Mouse (Mus musculus): ENCODE measurements around the gene Eif2ak1.

DNA sequence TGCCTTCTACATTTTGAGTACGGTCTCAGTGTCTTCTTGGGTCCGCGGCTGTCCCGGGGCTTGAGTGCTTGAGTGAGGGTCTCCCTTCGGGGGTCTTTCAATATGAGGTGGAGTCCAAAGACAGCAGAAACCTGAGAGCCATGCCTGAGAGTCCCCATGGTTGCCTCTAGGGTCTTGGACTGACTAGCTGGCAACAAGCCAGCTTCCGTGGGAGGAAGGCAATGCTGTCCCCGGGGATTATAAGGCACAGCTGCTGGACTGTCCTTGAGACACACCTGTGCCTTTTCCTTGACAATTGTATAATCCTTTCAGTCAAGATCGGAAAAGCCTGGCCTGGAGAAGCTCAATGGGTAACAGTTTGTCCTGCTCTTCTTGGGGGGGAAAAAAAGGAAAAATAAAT is 35.6 kb upstream of the Eif2ak1 start:
- TF ChIP-seq KAT2A (IDR thresholded peaks at IDR 0.05; ENCODE audit: insufficient replicate concordance, low read length) (no peak), TCF12 (IDR thresholded peaks at IDR 0.05; ENCODE audit: low read depth, low read length) (no peak), USF1 (IDR thresholded peaks at IDR 0.05; ENCODE audit: low read depth, low read length) (no peak), ZNF384 (IDR thresholded peaks at IDR 0.05; ENCODE audit: low read depth, low read length) (no peak), TBP (conservative IDR thresholded peaks at IDR 0.05; ENCODE audit: low read depth, low read length) (no peak), POLR2A (IDR thresholded peaks at IDR 0.05; ENCODE audit: low read depth, low read length) (no peak), MAX (IDR thresholded peaks at IDR 0.05; ENCODE audit: low read length) (no peak), EP300 (IDR thresholded peaks at IDR 0.05; ENCODE audit: low read length) (no peak), BHLHE40 (IDR thresholded peaks at IDR 0.05; ENCODE audit: low read depth, low read length) (no peak), CHD1 (IDR thresholded peaks at IDR 0.05; ENCODE audit: low read depth, low read length) (no peak), JUN (IDR thresholded peaks at IDR 0.05; ENCODE audit: insufficient read depth, low read depth, low read length) (no peak), JUND (conservative IDR thresholded peaks at IDR 0.05; ENCODE audit: low read depth, low read length) (no peak), CTCF (conservative IDR thresholded peaks at IDR 0.05 in 1 of 2, IDR thresholded peaks at IDR 0.05 in 1 of 2; ENCODE audit: low read depth in 2 of 2, low read length in 2 of 2) (no peak)
